ENCODE assay signal across 19 mouse cellular contexts in genomic region chr3:107738620-107739019, GRCm38 (mm10). TPM values are rescaled to one million over a fixed set of nuclear protein-coding genes. Genes with fewer than 3 reads are reported as not detected.
A peak's percentile ranks its signal among the peaks of the same experiment; 100 is the strongest.
DNase-seq lines count a peak whose midpoint lies in the region; ATAC-seq and TF ChIP-seq lines count a peak whose summit lies in the region.
"Had no signal": no experiment of that assay in that cellular context is flagged by ENCODE, and none has a peak within 500 bp of the region (broad histone marks: within the 10 kb centered on the region; RNA-seq: fewer than 3 reads in every experiment).

No protein-coding gene starts in this region.

- no peak for DNase-seq in forebrain, postnatal 0 days
- no peak for DNase-seq in forebrain, embryonic 11.5 days (ENCODE audit: low spot score)
- DNase-seq in layer of hippocampus, adult 2 months (ENCODE audit: low spot score in 2 of 2) = no peak
- no peak for DNase-seq in layer of hippocampus, adult 9-10 months (ENCODE audit: low spot score)
- DNase-seq in right cerebral cortex, adult 18-20 months = peak; percentile 57
- DNase-seq in right cerebral cortex, postnatal 25 days = no peak
- DNase-seq in cerebellum, postnatal 14 days = no peak
- DNase-seq: cerebellum, adult 8-10 months; gastrocnemius, postnatal 10 days; heart, adult 2 months; kidney, adult 8-10 months; kidney, postnatal 36 days; thymus, postnatal 14 days had no signal

- ATAC-seq in forebrain, postnatal 0 days = peak; percentile 52
- no peak for ATAC-seq in forebrain, embryonic 11.5 days (replicated peaks; ENCODE audit: low FRiP score)

- WGBS in forebrain, postnatal 0 days = 83% methylated on average over 1 of the region's 1 CpGs
- 75% methylated on average over 1 of the region's 1 CpGs for WGBS in forebrain, embryonic 11.5 days

- TF ChIP-seq CTCF in forebrain, postnatal 0 days (IDR thresholded peaks at IDR 0.05; ENCODE audit: low read depth) = peak; percentile 46
- TF ChIP-seq CTCF in layer of hippocampus, adult 2 months (conservative IDR thresholded peaks at IDR 0.05) = peak; percentile 58

- H3K4me2 ChIP-seq in forebrain, postnatal 0 days (ENCODE audit: low read depth) = no peak overlapping the region
- no peak overlapping the region for H3K4me2 ChIP-seq in forebrain, embryonic 11.5 days (ENCODE audit: low read depth, low read length, severe bottlenecking)
- H3K4me2 ChIP-seq: embryonic facial prominence, embryonic 12.5 days; liver, embryonic 15.5 days; midbrain, embryonic 12.5 days had no signal

- no peak overlapping the region for H3K9ac ChIP-seq in forebrain, postnatal 0 days
- no peak overlapping the region for H3K9ac ChIP-seq in forebrain, embryonic 11.5 days (ENCODE audit: low read length)
- H3K9ac ChIP-seq: embryonic facial prominence, embryonic 12.5 days; liver, embryonic 15.5 days; midbrain, embryonic 12.5 days had no signal

- H3K4me1 ChIP-seq in forebrain, postnatal 0 days (ENCODE audit: insufficient read depth) = peaks cover 9% of the 10 kb centered on the region
- peaks cover 15% of the 10 kb centered on the region for H3K4me1 ChIP-seq in forebrain, embryonic 11.5 days (replicated peaks; ENCODE audit: control insufficient read depth, insufficient read depth, low read length)

- H3K36me3 ChIP-seq in forebrain, postnatal 0 days (ENCODE audit: insufficient read depth) = no peaks in the 10 kb centered on the region
- H3K36me3 ChIP-seq in forebrain, embryonic 11.5 days (ENCODE audit: control insufficient read depth, insufficient read depth, low read length) = no peaks in the 10 kb centered on the region
- H3K36me3 ChIP-seq: embryonic facial prominence, embryonic 12.5 days; liver, embryonic 15.5 days had no signal

- no peak overlapping the region for H3K27ac ChIP-seq in forebrain, postnatal 0 days (ENCODE audit: low read depth, low read length)
- no peak overlapping the region for H3K27ac ChIP-seq in forebrain, embryonic 11.5 days (ENCODE audit: low read depth, low read length)
- H3K27ac ChIP-seq in layer of hippocampus, adult 2 months = no peak overlapping the region
- H3K27ac ChIP-seq: heart, adult 2 months; liver, embryonic 15.5 days; macrophage; midbrain, embryonic 12.5 days had no signal

- no peaks in the 10 kb centered on the region for H3K9me3 ChIP-seq in forebrain, postnatal 0 days (ENCODE audit: low read length)
- H3K9me3 ChIP-seq in forebrain, embryonic 11.5 days (ENCODE audit: control insufficient read depth, low read length) = no peaks in the 10 kb centered on the region
- H3K9me3 ChIP-seq: embryonic facial prominence, embryonic 12.5 days; hindbrain, embryonic 10.5 days; liver, embryonic 15.5 days; midbrain, embryonic 12.5 days had no signal

- H3K4me3 ChIP-seq in forebrain, postnatal 0 days (ENCODE audit: low read depth, low read length) = no peak overlapping the region
- H3K4me3 ChIP-seq in forebrain, embryonic 11.5 days (ENCODE audit: low read depth, low read length) = no peak overlapping the region
- H3K4me3 ChIP-seq in layer of hippocampus, adult 2 months = no peak overlapping the region
- H3K4me3 ChIP-seq: embryonic facial prominence, embryonic 12.5 days; heart, adult 2 months; hindbrain, embryonic 10.5 days; liver, embryonic 15.5 days; midbrain, embryonic 12.5 days had no signal

- H3K27me3 ChIP-seq in forebrain, postnatal 0 days (ENCODE audit: insufficient read depth, low read length) = no peaks in the 10 kb centered on the region
- H3K27me3 ChIP-seq in forebrain, embryonic 11.5 days (ENCODE audit: control insufficient read depth, insufficient read depth, low read length) = no peaks in the 10 kb centered on the region
- H3K27me3 ChIP-seq: CH12.LX; embryonic facial prominence, embryonic 12.5 days; liver, embryonic 15.5 days; midbrain, embryonic 12.5 days had no signal

RNA-seq across cellular contexts. Expression of gene Csf1, which starts 21.6 kb away (rescaled TPM):
- 6.3 and 11.7 TPM in 2 replicates for total RNA-seq in forebrain, postnatal 0 days (2014; rRNA removed)
- 7.2 and 8.6 TPM in 2 replicates for polyA plus RNA-seq in forebrain, postnatal 0 days (2015; fragmentation: Nextera tagmentation; extraction: Ambion mirVana)
- 6.0 and 8.1 TPM in 2 replicates for polyA plus RNA-seq in forebrain, embryonic 11.5 days (2014; fragmentation: Nextera tagmentation; extraction: Ambion mirVana)
- total RNA-seq in layer of hippocampus, adult 2 months (2021) = 10 to 100 TPM; 20.4 to 20.5 TPM

RNA-seq across cellular contexts. Expression of gene Ahcyl1, which starts 42.3 kb away (rescaled TPM):
- 54.2 and 54.6 TPM in 2 replicates for total RNA-seq in forebrain, postnatal 0 days (2014; rRNA removed)
- polyA plus RNA-seq in forebrain, postnatal 0 days (2015; fragmentation: Nextera tagmentation; extraction: Ambion mirVana) = 79.2 and 100 TPM in 2 replicates
- 122 and 127 TPM in 2 replicates for polyA plus RNA-seq in forebrain, embryonic 11.5 days (2014; fragmentation: Nextera tagmentation; extraction: Ambion mirVana)
- 100 to 1,000 TPM; 338 to 346 TPM for total RNA-seq in layer of hippocampus, adult 2 months (2021)
